Mouse (Mus musculus) lung, postnatal 10 days (tissue): ENCODE results near the gene Col4a2.

ENCODE experiments used
- DNase-seq: peaks from one replicate; pipeline ENCODE4 v3.0.0; 2021

Gene Col4a2

GRCm38 (mm10) chr8:11297141-11297838, 15.3 kb upstream of the Col4a2 start:
- peak; percentile 67 for DNase-seq

DNA sequence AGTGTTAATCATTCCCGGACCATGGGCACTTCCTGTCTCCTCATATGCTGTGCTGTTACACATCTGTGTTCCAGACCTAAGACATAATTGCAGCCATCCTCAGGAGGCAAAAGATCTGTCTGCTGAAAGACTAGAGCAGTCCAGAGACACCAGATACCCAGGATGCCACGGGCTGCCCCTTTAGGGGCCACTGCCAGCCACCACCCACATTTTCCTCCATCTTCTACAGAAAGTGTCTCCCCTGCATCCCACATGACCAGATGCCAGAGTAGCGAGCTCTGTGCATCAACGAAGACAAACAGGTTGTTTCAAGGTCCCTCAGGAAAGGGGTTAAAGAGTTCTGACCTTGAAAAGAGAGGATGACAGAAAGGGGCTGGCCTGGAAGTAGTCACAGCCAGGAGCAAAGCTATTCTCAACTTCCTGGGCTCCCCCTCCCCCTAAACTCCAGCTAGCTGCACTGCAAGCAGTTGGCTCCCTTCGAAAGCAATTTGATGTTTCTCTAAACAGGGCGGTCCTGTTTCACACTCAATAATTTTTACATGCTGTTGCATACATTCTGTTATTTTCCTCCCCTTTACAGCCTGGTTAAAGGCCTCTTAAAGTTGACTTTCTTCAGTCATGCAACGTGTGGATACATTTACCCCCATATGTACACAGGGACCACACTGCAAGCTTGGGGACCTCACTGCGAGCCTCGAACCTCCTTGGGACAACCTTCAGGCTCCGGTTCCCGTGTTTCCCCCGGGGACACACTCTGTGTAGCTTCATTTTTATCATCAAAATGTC, 13.9 kb upstream of the Col4a2 start:
- DNase-seq = peak; percentile 73

GRCm38 (mm10) chr8:11299317-11299602, 13.3 kb upstream of the Col4a2 start:
- no peak for DNase-seq

DNA sequence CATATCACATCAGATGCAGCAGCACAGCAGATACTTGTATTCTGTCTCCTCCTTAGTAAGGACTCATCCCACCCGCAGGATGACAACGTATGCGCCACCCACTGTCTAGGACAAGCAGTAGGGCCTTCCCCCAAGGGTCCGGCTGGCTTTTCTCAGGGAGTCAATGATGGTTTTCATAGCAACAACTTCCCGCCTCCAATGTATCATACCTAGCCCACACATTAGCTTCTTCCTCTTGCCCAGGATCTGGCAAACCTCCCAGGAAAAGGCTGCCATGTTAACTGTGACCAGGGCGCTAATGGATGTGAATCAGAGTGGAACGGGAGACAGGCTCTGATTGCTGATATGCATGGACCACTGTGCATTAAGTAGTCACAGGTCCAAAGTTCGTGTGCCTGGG, 12.2 kb upstream of the Col4a2 start:
- DNase-seq = peak; percentile 41

DNA sequence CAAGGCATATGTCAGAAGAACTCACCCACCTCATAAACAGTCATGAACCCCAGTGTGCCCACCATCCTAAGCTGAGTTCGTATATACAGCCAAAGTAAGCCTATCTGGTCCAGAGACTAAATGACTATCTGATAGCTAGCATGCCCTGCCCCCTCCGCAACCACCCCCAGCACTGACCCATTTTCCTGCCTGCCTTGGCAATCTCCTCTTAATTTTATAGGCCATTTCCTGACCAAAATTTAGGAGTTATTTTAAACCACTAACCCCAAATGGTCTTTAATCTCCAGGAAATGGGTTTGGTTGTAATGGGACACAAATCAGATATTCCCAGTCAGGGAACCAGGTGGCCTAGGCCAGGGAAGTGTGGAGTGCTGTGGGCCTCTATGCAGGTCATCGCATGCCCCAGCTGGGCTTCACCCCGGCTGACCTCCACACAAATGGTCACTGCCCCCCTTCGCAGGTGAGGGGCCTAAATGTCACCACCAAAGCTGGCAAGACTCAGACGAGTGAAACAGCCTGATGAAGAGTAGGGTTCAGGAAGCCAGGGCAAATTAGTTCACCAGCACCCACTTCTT, 8.5 kb upstream of the Col4a2 start:
- DNase-seq = no peak

- DNase-seq = no peak
These were observed 7.1 kb upstream of the Col4a2 start for GRCm38 (mm10) chr8:11305539-11305938.

DNA sequence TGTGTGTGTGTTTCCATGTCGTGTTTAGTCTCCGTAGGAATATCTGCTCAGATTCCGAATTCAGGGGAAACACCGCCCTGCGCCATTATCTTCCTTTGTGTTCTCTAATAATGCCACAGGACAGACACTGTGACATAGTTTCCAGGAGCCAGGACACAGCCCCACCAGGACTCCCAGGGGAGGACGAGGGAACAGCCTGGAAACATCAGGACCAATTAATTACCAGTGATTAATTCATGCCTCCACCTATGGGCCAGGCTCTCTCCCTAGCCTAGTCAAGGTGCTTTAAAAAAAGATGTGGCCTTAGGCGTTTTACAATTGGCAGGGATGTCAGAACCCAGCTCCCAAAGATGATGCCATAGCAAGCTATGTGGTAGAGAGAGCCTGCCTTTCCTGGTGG, 5.2 kb upstream of the Col4a2 start:
- no peak for DNase-seq

DNA sequence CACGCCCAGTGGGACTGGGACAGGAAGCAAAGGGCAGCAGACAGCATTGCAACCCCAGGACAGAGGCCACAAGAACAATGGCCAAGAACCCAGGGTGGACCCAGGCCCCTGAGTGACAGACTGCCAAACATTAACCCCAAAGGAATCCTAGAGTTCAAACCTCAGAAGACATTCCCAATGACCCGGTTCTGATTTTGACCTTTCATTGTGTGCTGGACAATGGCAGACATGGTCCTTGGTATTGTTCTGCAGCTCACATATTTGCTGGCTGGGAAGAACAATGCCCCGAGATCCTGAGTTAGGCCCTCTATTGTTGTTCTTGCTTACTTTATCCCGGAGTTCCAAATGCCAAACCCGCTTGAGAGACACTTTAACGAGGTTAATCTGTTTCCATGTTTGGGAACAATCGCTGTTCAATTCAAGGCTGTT, 4.0 kb upstream of the Col4a2 start:
- DNase-seq = peak; percentile 60

- no peak for DNase-seq
These were observed 3.4 kb upstream of the Col4a2 start for GRCm38 (mm10) chr8:11309226-11309625.

- no peak for DNase-seq
These were observed 2.6 kb upstream of the Col4a2 start for GRCm38 (mm10) chr8:11310049-11310448.

GRCm38 (mm10) chr8:11311681-11312348, 790 bp upstream of the Col4a2 start:
- peak; percentile 75 for DNase-seq

DNA sequence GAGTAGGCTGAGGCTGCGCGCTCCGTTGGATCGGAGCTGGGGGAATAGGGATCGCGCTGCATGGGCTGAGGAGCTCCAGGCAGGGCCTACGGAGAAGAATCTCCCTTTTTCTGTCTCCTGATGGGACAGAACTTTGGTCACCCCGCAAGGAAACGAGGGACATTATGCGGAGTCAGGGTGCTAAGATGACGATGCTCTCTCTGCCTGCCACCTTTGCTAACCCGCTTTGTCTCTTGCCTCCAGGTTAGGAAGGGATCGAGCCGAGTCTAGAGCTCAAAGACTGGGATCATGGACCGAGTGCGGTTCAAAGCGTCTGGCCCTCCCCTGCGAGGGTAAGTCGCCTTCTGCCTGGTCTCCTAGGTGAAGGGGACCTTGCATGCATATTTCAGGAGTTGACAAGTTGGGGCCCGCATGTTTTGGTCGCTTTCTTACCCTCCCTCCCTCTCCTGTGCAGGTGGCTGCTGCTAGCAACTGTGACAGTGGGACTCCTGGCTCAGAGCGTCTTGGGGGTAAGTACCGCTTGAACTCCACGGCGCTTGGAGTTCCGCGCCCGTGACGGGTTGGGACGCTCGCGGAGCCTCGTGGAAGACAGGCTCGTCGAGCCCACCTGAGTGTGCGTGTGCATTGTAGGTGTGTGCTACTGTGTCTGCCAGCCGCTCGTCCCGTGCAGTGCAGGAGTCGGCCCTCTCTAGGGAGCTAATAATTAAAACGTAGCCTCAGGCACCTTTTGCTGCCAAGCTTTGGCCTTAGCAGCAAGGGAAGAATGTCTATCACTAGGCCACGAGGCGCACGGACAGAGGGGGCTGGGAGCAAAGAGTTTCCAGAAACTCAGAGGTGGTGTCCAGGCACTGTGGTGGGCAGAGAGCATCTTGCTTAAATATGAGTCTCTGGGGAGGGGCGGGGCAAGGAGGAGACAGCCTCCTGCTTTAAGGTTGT, 839 bp downstream of the Col4a2 start:
- DNase-seq = peak; percentile 71

- no peak for DNase-seq
These were observed 2.0 kb downstream of the Col4a2 start for GRCm38 (mm10) chr8:11314613-11315012.

- no peak for DNase-seq
These were observed 2.8 kb downstream of the Col4a2 start for GRCm38 (mm10) chr8:11315179-11315943.

GRCm38 (mm10) chr8:11316118-11316517, 3.5 kb downstream of the Col4a2 start:
- DNase-seq = peak; percentile 45

- no peak for DNase-seq
These were observed 6.8 kb downstream of the Col4a2 start for GRCm38 (mm10) chr8:11319405-11319804.

GRCm38 (mm10) chr8:11321841-11322240, 9.2 kb downstream of the Col4a2 start:
- DNase-seq = no peak

DNA sequence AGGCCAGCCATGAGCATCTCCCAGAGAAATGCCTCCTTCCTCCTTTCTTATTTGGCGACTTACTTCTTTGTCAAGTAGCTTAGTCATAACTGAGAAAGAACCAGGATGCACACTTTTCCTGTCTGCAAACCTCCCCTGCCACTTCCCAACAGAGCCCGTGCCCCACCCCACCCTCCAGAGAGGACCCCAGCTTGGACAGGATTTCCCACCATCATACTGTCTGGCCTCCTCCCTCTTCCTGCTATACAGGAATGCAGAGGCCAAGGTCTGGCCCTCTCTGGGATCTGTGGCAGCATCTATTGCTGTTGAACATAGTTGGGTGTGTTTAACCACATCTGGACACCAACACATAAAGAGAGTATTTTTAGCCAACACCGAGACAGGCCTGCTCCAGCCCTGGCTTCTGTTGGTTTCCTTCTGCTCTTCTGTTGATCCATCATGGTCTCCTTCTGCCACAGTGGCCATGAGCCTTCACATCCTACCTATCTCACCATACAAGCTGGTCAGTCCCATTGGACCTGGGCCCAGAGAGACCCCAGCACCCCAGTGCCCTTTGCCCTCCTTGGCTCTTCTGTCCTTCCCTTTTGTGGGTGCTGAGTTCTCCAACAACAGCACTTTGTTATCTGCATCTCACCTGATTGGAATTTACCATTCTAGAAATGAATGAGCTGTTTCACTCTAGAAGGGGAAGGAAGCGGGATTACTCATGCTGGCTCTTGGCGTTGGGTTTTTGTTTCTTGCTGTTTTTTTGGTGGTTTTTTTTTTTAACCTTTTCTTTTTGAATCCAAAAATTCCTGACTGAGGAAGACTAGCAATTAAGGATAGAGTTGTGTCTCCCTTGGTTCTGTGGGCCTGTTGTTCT, 10.3 kb downstream of the Col4a2 start:
- peak; percentile 58 for DNase-seq

DNA sequence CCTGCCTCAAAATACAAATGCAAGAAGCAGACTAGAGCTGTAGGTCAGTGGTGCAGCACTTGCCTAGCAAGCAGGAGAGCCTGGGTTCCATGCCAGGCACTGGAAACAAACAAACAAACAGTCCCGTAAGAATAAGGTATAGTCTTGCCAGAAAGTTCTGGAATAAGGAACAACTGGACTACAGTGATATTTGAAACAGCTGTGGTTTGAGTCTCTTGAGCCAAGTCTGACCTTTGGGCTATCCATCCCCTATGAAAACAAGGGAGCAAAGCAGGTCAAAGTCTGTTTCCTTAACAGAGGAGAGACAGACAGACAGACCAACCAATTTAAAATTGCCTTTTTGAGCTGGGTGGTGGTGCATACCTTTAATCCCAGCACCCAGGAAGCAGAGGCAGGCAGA, 11.1 kb downstream of the Col4a2 start:
- no peak for DNase-seq

DNA sequence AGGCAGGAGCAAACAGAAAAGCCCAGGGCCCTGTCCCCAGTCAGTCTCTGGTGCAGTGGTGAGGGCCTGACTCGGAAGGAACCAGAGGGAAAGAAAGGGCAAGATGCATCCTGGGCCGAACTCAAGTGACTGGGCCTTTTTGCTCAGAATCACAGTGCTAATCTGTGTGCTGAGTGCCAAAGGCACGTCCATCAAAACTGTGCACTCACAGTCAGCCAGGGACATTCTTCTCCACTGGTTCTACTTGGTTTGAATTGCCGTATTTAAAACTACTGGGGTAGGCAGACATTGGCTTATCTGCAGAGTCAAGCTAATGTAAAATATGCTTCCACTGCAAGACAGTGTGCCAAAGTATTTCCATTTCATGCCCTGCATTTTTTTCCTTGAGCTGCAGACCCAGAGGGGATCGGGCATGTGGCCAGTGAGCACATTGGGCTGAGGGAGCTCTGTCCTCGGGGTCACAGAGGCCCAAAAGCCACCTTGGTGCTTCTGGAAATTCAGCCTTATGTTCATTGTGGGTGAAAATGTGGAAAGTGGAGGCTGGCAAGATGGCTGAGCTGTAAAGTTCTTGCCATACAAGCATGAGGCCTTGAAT, 12.3 kb downstream of the Col4a2 start:
- DNase-seq = peak; percentile 41
